Mouse (Mus musculus) ovary, adult 18-20 months (tissue): ENCODE data around the gene Nle1.

Experiments used
- DNase-seq: peaks from one replicate; pipeline ENCODE4 v3.0.0; 2022; ENCODE audit warnings: low spot score, mixed read lengths

Gene Nle1

DNA sequence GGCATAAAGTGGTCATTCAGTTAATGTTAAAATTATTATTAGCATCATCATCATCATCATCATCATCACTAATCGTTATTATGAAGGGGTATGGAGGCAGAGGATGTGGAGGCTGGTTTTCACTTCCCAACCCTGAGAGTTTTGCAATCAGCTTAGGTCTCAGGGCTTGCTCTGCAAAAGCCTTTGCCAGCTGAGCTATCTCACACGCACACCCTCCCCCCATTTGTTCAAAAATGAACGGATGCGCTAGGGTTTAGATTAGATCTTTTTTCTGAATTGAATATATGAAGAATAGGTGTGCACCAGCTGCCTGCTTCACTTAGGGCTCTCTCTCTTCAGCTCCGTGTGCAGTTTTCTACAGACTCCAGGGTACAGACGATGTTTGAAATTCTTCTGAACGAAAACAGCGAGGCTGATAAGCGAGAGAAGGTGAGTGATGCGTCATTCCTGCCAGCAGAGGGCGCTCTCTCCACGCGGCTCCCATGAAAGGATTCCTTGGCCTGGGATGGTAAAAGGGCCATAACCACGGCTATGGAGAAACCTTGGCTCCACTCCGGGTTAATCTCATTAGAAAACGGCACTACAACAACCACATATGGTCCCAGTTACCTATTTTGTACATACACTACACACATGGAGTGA, 6.6 kb upstream of the Nle1 start:
- no peak for DNase-seq

- DNase-seq = no peak
Observed at GRCm38 (mm10) chr11:82910679-82911389, 2.6 kb upstream of the Nle1 start.

DNA sequence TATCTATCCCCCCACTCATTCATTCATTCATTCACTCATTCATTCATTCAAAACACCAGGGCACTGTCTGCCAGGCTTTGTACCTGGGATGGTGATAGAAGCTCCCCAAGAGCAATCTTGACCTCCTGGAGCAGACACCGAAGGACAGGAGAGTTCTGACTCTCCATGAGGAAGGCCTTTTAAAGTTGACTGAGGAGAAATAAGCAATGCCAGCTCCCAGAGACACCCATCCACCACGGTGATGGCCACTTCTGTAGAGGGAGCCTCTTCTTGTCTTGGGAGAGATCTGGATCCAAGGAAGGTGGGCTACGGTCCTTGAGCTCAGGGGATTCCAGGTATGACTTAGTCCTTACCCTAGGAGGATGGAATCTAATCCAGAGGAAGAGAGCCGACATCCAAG, 2.0 kb upstream of the Nle1 start, which contains the start of gene Unc45b:
Gene Unc45b (plus strand): TSS at position 301 of the 400 bp plus-strand sequence.
- no peak for DNase-seq

DNA sequence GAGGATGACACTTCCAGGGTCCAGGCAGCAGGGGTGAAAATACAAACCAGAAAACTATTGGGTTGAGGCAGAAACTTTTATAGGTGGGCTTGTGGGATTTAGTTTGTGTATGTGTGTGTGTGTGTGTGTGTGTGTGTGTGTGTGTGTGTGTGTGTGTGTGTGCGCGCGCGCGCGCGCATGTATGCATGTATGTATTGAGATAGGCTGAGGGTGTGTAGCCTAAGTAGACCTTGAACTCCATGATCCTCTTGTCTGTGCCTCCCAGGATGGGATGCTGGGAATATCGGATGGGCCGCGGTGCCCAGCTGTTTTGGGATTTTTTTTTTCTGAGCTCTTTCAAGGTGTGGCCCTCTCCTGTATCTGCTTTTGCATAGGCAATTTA, 388 bp upstream of the Nle1 start:
- no peak for DNase-seq

- no peak for DNase-seq
Observed at GRCm38 (mm10) chr11:82905816-82906215, 2.4 kb downstream of the Nle1 start.

GRCm38 (mm10) chr11:82904952-82905351, 3.3 kb downstream of the Nle1 start:
- DNase-seq = no peak

GRCm38 (mm10) chr11:82901606-82902310, 6.5 kb downstream of the Nle1 start:
- DNase-seq = no peak

DNA sequence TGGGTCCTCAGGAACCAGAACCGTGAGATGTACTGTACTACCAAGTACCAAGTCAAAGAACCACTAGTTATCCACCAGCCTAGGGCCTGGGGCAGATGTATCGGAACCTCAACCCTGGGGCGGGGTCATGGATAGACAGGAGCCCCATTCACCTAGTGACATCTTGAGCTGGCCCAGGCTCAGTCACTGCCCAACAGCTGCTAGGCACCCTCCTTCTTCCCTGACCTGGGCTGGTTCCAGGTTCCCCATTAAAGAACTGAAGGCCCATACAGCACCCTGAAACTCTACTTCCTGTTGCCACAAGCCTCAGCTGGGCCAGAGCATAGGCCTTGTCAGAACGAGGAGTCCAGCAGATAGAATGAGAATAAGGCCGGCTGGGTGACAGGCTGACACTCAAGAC, 8.5 kb downstream of the Nle1 start:
- DNase-seq = no peak

DNA sequence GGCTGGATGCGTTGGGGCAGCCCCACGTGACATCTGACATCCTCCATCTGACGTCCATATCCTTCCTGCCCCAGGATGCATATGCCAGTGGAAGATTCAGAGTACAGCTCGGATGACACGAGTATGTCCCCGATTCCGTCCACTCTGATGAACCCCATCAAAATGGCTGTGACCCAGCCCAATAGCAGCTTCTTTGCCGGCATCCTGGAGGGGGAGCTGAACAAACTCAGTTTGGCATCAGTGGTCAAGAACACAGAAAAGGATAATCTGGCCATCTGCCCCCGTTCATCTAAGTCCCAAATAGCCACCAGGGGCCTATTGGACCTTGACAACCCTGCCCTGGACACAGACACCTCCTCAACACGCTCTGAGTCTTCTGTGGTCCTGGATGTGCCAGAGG, 10.7 kb downstream of the Nle1 start:
- DNase-seq = no peak

GRCm38 (mm10) chr11:82891936-82892335, 16.3 kb downstream of the Nle1 start, which contains the start of gene Fndc8:
Gene Fndc8, plus strand, starts transcription at chr11:82892124.
- no peak for DNase-seq

- DNase-seq = peak; percentile 87
Observed at GRCm38 (mm10) chr11:82890342-82890762, 17.9 kb downstream of the Nle1 start, which contains the start of gene Rad51d. Gene Rad51d, minus strand, starts transcription at chr11:82890614.

- DNase-seq = no peak
Observed at GRCm38 (mm10) chr11:82889524-82890341, 18.5 kb downstream of the Nle1 start.

DNA sequence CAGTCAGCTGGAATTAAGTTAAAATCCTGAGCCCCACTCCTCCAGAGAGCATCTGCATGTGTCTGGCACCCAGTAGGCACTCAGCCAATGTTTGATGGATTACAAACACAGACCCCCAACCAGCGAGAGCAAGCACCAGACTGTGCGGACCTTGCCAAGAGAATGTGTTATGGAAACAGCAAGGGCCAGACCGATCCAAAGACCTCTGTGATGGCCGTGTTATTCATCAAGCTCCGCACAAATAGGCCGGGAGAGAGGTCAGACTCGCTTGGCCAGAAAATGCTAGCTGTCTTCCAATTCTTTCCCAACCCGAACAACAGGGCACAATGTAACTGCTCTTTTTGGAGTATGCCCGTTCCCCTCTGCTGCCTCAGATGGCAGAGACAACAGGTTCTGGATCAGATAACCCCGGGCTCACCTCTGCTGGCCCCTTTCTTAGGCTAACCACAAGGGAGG, 19.7 kb downstream of the Nle1 start:
- peak; percentile 23 for DNase-seq

DNA sequence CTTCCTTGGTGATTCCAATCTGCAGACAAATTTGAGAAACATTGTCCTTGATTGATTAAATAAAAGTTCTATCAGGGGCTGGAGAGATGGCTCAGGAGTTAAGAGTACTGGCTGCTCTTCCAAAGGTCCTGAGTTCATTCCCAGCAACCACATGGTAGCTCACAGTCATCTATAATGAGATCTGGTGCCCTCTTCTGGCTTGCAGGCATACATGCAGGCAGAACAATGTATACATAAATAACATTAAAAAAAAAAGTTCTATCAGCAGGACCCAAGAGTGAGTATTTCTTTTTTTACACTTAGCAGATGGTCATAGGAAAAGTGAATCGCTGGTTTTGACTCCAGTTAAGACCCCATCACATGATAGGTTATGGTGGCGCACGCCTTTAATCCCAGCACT, 21.7 kb downstream of the Nle1 start:
- DNase-seq = no peak

GRCm38 (mm10) chr11:82883180-82883579, 25.0 kb downstream of the Nle1 start:
- no peak for DNase-seq

GRCm38 (mm10) chr11:82877726-82878344, 30.4 kb downstream of the Nle1 start:
- DNase-seq = no peak

GRCm38 (mm10) chr11:82875631-82876030, 32.6 kb downstream of the Nle1 start:
- DNase-seq = no peak

GRCm38 (mm10) chr11:82874924-82875323, 33.3 kb downstream of the Nle1 start:
- peak; percentile 11 for DNase-seq

DNA sequence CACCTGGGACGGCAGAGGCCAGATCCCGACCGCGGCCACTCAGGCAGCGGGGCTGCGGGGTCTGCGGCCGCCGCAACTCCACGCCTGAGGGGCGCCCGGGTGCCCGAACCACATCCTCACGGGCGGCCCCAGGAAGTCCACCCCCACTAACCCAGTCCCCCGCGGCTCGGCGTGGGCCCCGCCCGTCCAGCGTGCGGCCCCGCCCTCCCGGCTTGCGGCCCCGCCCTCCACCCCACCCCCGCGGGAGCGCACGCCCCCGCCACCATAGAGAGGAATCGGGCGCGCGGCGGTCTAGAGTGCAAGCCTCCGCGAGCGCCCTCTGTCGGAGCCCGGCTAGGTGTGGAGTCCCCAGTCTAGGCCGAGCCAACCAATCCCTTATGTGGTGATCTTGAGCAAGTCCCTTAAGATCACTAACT, 37.2 kb downstream of the Nle1 start, which contains the start of gene Rffl:
Gene Rffl (minus strand): TSS at position 180 of the 416 bp plus-strand sequence.
- DNase-seq = peak; percentile 80

DNA sequence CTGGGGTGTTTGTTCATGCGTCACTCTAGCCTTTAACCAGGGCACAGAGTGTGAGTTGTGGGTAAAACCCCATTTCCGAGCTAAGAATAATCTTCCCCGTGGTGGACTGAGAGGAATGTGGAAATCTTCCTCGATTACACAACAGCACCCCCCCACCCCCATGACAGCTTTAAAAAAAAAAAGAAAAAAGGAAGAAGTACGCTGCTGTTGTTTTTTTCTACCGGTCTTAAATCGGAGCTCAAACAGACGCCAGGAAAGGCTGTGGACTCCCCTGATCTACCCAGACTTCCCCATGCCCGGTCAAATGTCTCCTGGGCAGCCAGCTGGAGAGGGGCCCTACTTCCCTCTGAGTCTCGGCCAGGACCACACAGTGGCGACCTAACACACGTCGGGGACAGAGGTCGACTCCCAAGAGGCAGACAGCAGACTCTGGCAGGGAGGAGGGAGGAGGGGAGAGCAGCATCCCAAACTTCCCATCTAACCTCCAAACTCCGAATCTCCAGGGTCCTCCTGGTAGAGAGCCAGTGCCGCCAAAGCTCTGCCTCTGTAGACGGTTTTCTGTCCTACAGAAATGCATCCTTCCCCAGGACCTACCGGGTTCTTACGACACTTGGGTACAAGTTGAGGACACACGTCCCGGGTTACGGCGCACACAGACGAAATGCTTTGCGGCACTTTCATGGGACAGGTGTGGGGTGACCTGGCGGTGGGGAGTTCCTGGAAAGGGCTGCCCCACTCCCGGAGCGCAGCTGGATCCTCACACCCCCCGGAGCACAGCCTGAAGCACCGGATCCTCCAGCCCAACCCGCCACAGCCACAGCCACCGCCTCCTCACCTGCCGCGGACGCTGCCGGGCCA, 37.8 kb downstream of the Nle1 start:
- peak; percentile 19 for DNase-seq
